Mouse (Mus musculus): ENCODE data around the gene Gm3646. TPM values are rescaled to one million over a fixed set of nuclear protein-coding genes. Genes with fewer than 3 reads are reported as not detected.

The Gm3646 gene
- total RNA-seq, 2 experiments from 2014 or later, result 1.6 to 2.2 TPM

GRCm38 (mm10) chr1:39796765-39797164, 8.4 kb downstream of the Gm3646 start:
- no peak for DNase-seq
- intact Hi-C loops (cut with DNase I; ENCODE audit: low total_unique reads), result no loop called here

- intact Hi-C loops (cut with DNase I; ENCODE audit: low total_unique reads), result loop anchor here (10.0 kb wide), 1 partner anchor 60 kb away; no protein-coding TSS in a partner anchor
These were observed 20.5 kb downstream of the Gm3646 start for GRCm38 (mm10) chr1:39784632-39785031.

GRCm38 (mm10) chr1:39781835-39782234, 23.3 kb downstream of the Gm3646 start:
- intact Hi-C loops (cut with DNase I; ENCODE audit: low total_unique reads), result loop anchor here (10.0 kb wide), 1 partner anchor 63 kb away; no protein-coding TSS in a partner anchor
- no peak for DNase-seq

More at GRCm38 (mm10) chr1:39784632-39785031, 20.5 kb downstream of the Gm3646 start:
- no peak for DNase-seq

- intact Hi-C loops (cut with DNase I; ENCODE audit: low total_unique reads), result no loop called here
- DNase-seq, result no peak
These were observed 25.8 kb downstream of the Gm3646 start for GRCm38 (mm10) chr1:39779111-39779980.

GRCm38 (mm10) chr1:39773991-39774729, 31.0 kb downstream of the Gm3646 start:
- intact Hi-C loops (cut with DNase I; ENCODE audit: low total_unique reads), result no loop called here
- DNase-seq, result no peak

GRCm38 (mm10) chr1:39773551-39773950, 31.6 kb downstream of the Gm3646 start:
- no peak for DNase-seq
- intact Hi-C loops (cut with DNase I; ENCODE audit: low total_unique reads), result no loop called here

- peak; percentile 13 for DNase-seq
- intact Hi-C loops (cut with DNase I; ENCODE audit: low total_unique reads), result no loop called here
These were observed 32.6 kb downstream of the Gm3646 start for GRCm38 (mm10) chr1:39772401-39773095.

GRCm38 (mm10) chr1:39770436-39770835, 34.7 kb downstream of the Gm3646 start:
- intact Hi-C loops (cut with DNase I; ENCODE audit: low total_unique reads), result no loop called here
- DNase-seq, result no peak

GRCm38 (mm10) chr1:39768017-39768416, 37.1 kb downstream of the Gm3646 start:
- intact Hi-C loops (cut with DNase I; ENCODE audit: low total_unique reads), result loop anchor here (10.0 kb wide), 1 partner anchor 137 kb away; the partner anchor contains the start of gene Map4k4
- no peak for DNase-seq

GRCm38 (mm10) chr1:39765854-39766493, 39.2 kb downstream of the Gm3646 start:
- intact Hi-C loops (cut with DNase I; ENCODE audit: low total_unique reads), result loop anchor here (10.0 kb wide), 1 partner anchor 139 kb away; the partner anchor contains the start of gene Map4k4
- peak; percentile 49 for DNase-seq

- intact Hi-C loops (cut with DNase I; ENCODE audit: low total_unique reads), result loop anchor here (10.0 kb wide), 1 partner anchor 143 kb away; the partner anchor contains the start of gene Map4k4
- DNase-seq, result peak; percentile 83
These were observed 43.1 kb downstream of the Gm3646 start for GRCm38 (mm10) chr1:39762025-39762370.

- intact Hi-C loops (cut with DNase I; ENCODE audit: low total_unique reads), result loop anchor here (10.0 kb wide), 1 partner anchor 143 kb away; the partner anchor contains the start of gene Map4k4
- peak; percentile 56 for DNase-seq
These were observed 43.7 kb downstream of the Gm3646 start for GRCm38 (mm10) chr1:39761211-39762024.

GRCm38 (mm10) chr1:39760181-39760715, 44.9 kb downstream of the Gm3646 start:
- intact Hi-C loops (cut with DNase I; ENCODE audit: low total_unique reads), result loop anchor here (10.0 kb wide), 1 partner anchor 145 kb away; the partner anchor contains the start of gene Map4k4

GRCm38 (mm10) chr1:39759231-39760175, 45.6 kb downstream of the Gm3646 start:
- intact Hi-C loops (cut with DNase I; ENCODE audit: low total_unique reads), result loop anchor here (10.0 kb wide), 1 partner anchor 145 kb away; the partner anchor contains the start of gene Map4k4
- no peak for DNase-seq

More at GRCm38 (mm10) chr1:39760181-39760715, 44.9 kb downstream of the Gm3646 start:
- DNase-seq, result no peak

GRCm38 (mm10) chr1:39758244-39758643, 46.9 kb downstream of the Gm3646 start:
- intact Hi-C loops (cut with DNase I; ENCODE audit: low total_unique reads), result no loop called here
- peak; percentile 64 for DNase-seq

GRCm38 (mm10) chr1:39756952-39757351, 48.2 kb downstream of the Gm3646 start:
- intact Hi-C loops (cut with DNase I; ENCODE audit: low total_unique reads), result no loop called here
- peak; percentile 11 for DNase-seq
